23 mouse cellular contexts compared by ENCODE assay signal in the genomic region with DNA sequence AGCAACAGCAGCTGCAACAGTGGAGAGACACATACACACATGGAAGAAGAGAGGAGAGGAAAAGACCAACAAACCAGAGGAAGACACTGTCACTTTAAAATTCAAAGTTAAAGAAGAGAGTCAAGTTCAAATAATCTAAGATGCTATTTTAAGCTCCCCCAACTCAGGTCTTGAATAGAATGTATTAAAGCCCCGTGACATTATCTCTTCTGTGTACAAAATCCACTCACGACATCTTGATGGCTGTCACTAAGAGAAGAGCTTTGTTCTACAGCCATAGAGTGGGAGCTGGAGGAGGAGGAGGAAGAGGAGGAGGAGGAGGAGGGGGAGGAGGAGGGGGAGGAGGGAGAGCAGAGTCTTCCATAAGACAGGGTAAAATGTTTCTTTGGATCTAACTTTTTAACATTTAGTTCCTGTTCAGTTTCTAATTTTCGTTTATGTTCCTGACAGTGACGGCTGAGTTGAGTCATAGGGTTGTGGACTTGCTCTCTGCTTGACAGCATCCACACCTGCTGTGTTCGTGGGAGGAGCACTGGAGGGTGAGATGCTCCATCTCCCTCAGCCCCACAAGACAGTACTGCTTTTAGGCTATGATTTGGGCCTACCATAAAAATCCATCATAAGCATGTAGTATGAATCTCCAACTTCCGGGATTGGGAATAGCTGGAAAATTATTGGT.
DNase-seq lines count a peak whose midpoint lies in the region; ATAC-seq and TF ChIP-seq lines count a peak whose summit lies in the region.
"Had no signal": no experiment of that assay in that cellular context is flagged by ENCODE, and none has a peak within 500 bp of the region (broad histone marks: within the 10 kb centered on the region; RNA-seq: fewer than 3 reads in every experiment).

No protein-coding gene starts in this region.

- no peak for TF ChIP-seq EP300 in CH12.LX (IDR thresholded peaks at IDR 0.05; ENCODE audit: low read length)

- TF ChIP-seq POLR2A in CH12.LX (IDR thresholded peaks at IDR 0.05; ENCODE audit: low read depth, low read length): no peak

- no peak overlapping the region for H3K4me2 ChIP-seq in heart, embryonic 11.5 days
- no peak overlapping the region for H3K4me2 ChIP-seq in heart, embryonic 15.5 days
- no peak overlapping the region for H3K4me2 ChIP-seq in CH12.LX (ENCODE audit: insufficient read depth, low read depth, poor library complexity, severe bottlenecking)
- no peak overlapping the region for H3K4me2 ChIP-seq in kidney, embryonic 14.5 days (replicated peaks; ENCODE audit: low read depth, low read length)
- H3K4me2 ChIP-seq: hindbrain, embryonic 14.5 days; limb, embryonic 13.5 days; liver, embryonic 11.5 days; lung, embryonic 15.5 days; midbrain, embryonic 11.5 days had no signal

- H3K4me1 ChIP-seq in heart, embryonic 11.5 days (ENCODE audit: control insufficient read depth, insufficient read depth, low read length): peaks cover 6% of the 10 kb centered on the region; the same call in 1 of the 2 replicates
- peaks cover 25% of the 10 kb centered on the region for H3K4me1 ChIP-seq in heart, embryonic 15.5 days (replicated peaks)
- peaks cover 2 to 25% of the 10 kb centered on the region in 2 experiments; a peak in 2 of 4 replicates for H3K4me1 ChIP-seq in CH12.LX (ENCODE audit: control insufficient read depth in 1 of 2, insufficient read depth in 2 of 2)
- H3K4me1 ChIP-seq in kidney, embryonic 14.5 days (ENCODE audit: control insufficient read depth, insufficient read depth, low read length): peaks cover 4% of the 10 kb centered on the region; the same call in 1 of the 2 replicates
- H3K4me1 ChIP-seq: limb, embryonic 13.5 days; lung, embryonic 15.5 days had no signal

- dilution Hi-C loops in CH12.LX (cut with MboI; ENCODE audit: extremely low pct_ligation_motif_present, extremely low pct_unique_long_range_greater_than_20kb, low sequenced_read_pairs): no loop called here

- TF ChIP-seq RAD21 in CH12.LX (IDR thresholded peaks at IDR 0.05; ENCODE audit: low read depth, low read length): no peak

- no peak for ATAC-seq in heart, embryonic 11.5 days (replicated peaks; ENCODE audit: insufficient number of reproducible peaks, low FRiP score, low TSS enrichment)
- no peak for ATAC-seq in heart, embryonic 15.5 days (replicated peaks; ENCODE audit: insufficient number of reproducible peaks, insufficient read depth, low FRiP score, low read depth)
- ATAC-seq in kidney, embryonic 14.5 days (ENCODE audit: low FRiP score, low TSS enrichment): no peak
- ATAC-seq: activated CD4-positive, CD25-positive, alpha-beta regulatory T cell, adult 4 months; forebrain, embryonic 14.5 days; intestine, postnatal 0 days; midbrain, embryonic 16.5 days had no signal

- H3K4me3 ChIP-seq in heart, embryonic 11.5 days (ENCODE audit: low read depth, low read length): no peak overlapping the region
- no peak overlapping the region for H3K4me3 ChIP-seq in heart, embryonic 15.5 days
- H3K4me3 ChIP-seq in CH12.LX (replicated peaks in 1 of 3; ENCODE audit: low read depth in 2 of 3, low read length in 2 of 3, poor library complexity in 1 of 3): no peak overlapping the region
- no peak overlapping the region for H3K4me3 ChIP-seq in kidney, embryonic 14.5 days (ENCODE audit: low read length)
- H3K4me3 ChIP-seq: limb, embryonic 13.5 days; lung, embryonic 15.5 days had no signal

- no peak overlapping the region for H3K9ac ChIP-seq in heart, embryonic 11.5 days (ENCODE audit: low read depth, low read length)
- no peak overlapping the region for H3K9ac ChIP-seq in heart, embryonic 15.5 days
- H3K9ac ChIP-seq in CH12.LX (ENCODE audit: insufficient read depth, low read depth): no peak overlapping the region
- no peak overlapping the region for H3K9ac ChIP-seq in kidney, embryonic 14.5 days (ENCODE audit: low read depth, low read length)
- H3K9ac ChIP-seq: hindbrain, embryonic 14.5 days; limb, embryonic 13.5 days; lung, embryonic 15.5 days had no signal

- no peaks in the 10 kb centered on the region for H3K79me2 ChIP-seq in CH12.LX (replicated peaks; ENCODE audit: control insufficient read depth, extremely low read depth, insufficient read depth, poor library complexity, severe bottlenecking)

- H3K9me3 ChIP-seq in heart, embryonic 11.5 days (replicated peaks; ENCODE audit: control insufficient read depth, low read length): no peaks in the 10 kb centered on the region
- H3K9me3 ChIP-seq in heart, embryonic 15.5 days (replicated peaks): no peaks in the 10 kb centered on the region
- no peaks in the 10 kb centered on the region for H3K9me3 ChIP-seq in CH12.LX (replicated peaks; ENCODE audit: low read length)
- no peaks in the 10 kb centered on the region for H3K9me3 ChIP-seq in kidney, embryonic 14.5 days (ENCODE audit: control insufficient read depth, low read length)
- H3K9me3 ChIP-seq: limb, embryonic 13.5 days; lung, embryonic 15.5 days had no signal

- no peaks in the 10 kb centered on the region for H3K36me3 ChIP-seq in heart, embryonic 11.5 days (ENCODE audit: control insufficient read depth, insufficient read depth, low read length)
- no peaks in the 10 kb centered on the region for H3K36me3 ChIP-seq in heart, embryonic 15.5 days
- no peaks in the 10 kb centered on the region for H3K36me3 ChIP-seq in CH12.LX (replicated peaks in 1 of 2; ENCODE audit: control insufficient read depth in 1 of 2, insufficient read depth in 1 of 2, low read length in 1 of 2)
- H3K36me3 ChIP-seq in splenic B cell, adult 2 months (ENCODE audit: control insufficient read depth, insufficient read depth, low read length, poor library complexity, severe bottlenecking): no peaks in the 10 kb centered on the region
- H3K36me3 ChIP-seq in kidney, embryonic 14.5 days (ENCODE audit: control insufficient read depth, insufficient read depth, low read length): no peaks in the 10 kb centered on the region
- H3K36me3 ChIP-seq: limb, embryonic 13.5 days; lung, embryonic 15.5 days had no signal

- WGBS in heart, embryonic 11.5 days (ENCODE audit: insufficient replicate concordance): 47% methylated on average over 6 of the region's 6 CpGs
- WGBS in heart, embryonic 15.5 days: 43% methylated on average over 6 of the region's 6 CpGs
- 56% methylated on average over 6 of the region's 6 CpGs for WGBS in kidney, embryonic 14.5 days

- in situ Hi-C loops in CH12.LX (cut with MboI; ENCODE audit: low pct_ligation_motif_present, low pct_unique_long_range_greater_than_20kb, low sequenced_read_pairs): no loop called here

- TF ChIP-seq CTCF in CH12.LX (conservative IDR thresholded peaks at IDR 0.05 in 1 of 2, IDR thresholded peaks at IDR 0.05 in 1 of 2; ENCODE audit: low read depth in 2 of 2, low read length in 2 of 2): no peak

- H3K27me3 ChIP-seq in heart, embryonic 11.5 days (ENCODE audit: control insufficient read depth, insufficient read depth, low read length): no peaks in the 10 kb centered on the region
- H3K27me3 ChIP-seq in heart, embryonic 15.5 days: no peaks in the 10 kb centered on the region
- H3K27me3 ChIP-seq in CH12.LX (replicated peaks): no peaks in the 10 kb centered on the region
- no peaks in the 10 kb centered on the region for H3K27me3 ChIP-seq in splenic B cell, adult 2 months (ENCODE audit: control insufficient read depth, insufficient read depth, low read length, poor library complexity, severe bottlenecking)
- no peaks in the 10 kb centered on the region for H3K27me3 ChIP-seq in kidney, embryonic 14.5 days (ENCODE audit: control insufficient read depth, insufficient read depth, low read length)
- H3K27me3 ChIP-seq: limb, embryonic 13.5 days; lung, embryonic 15.5 days had no signal

- peak; percentile 69 for DNase-seq in heart, adult 11 months
- DNase-seq in heart, postnatal 14 days: no peak
- DNase-seq in CH12.LX (ENCODE audit: extremely low read depth): peak; percentile 52
- peak; percentile 53 for DNase-seq in splenic B cell, adult 2 months (ENCODE audit: low read depth, low spot score)
- DNase-seq: adrenal gland, adult 2 months; adrenal gland, postnatal 36 days; cerebellum, adult 2 months; cerebellum, postnatal 14 days; kidney, adult 9 months; kidney, postnatal 14 days; thymus, postnatal 4 days had no signal

- intact Hi-C loops in heart, postnatal 14 days (cut with DNase I): no loop called here

- H3K27ac ChIP-seq in heart, embryonic 11.5 days (ENCODE audit: low read depth, low read length): no peak overlapping the region
- 0 out of 2 replicates have a peak overlapping the region, but pooled peaks have one; percentile 42 for H3K27ac ChIP-seq in heart, embryonic 15.5 days
- H3K27ac ChIP-seq in CH12.LX (ENCODE audit: insufficient read depth, low read depth): no peak overlapping the region
- H3K27ac ChIP-seq in kidney, embryonic 14.5 days (ENCODE audit: low read depth, low read length): no peak overlapping the region
- H3K27ac ChIP-seq: hindbrain, embryonic 14.5 days; limb, embryonic 13.5 days; lung, embryonic 15.5 days had no signal

TF ChIP-seq in CH12.LX, 34 proteins besides CTCF, POLR2A, EP300 and RAD21:
- no peak for TF ChIP-seq ELF1 (IDR thresholded peaks at IDR 0.05; ENCODE audit: low read depth, low read length)
- no peak for TF ChIP-seq SIN3A (IDR thresholded peaks at IDR 0.05; ENCODE audit: low read length)

Comparison
In these comparisons a context has a peak if more than half of its experiments do, and no peak if none do; other contexts are left out.
1. DNase-seq: peak in heart, adult 11 months (single experiment), CH12.LX (single experiment) and splenic B cell, adult 2 months (single experiment); none in heart, postnatal 14 days (0 of 2).